Mouse (Mus musculus) heart, adult 8-10 months (tissue): ENCODE data around the gene Kcnj10. TPM values are rescaled to one million over a fixed set of nuclear protein-coding genes. Genes with fewer than 3 reads are reported as not detected.

Experiments used
- DNase-seq: peaks from one replicate; pipeline ENCODE4 v3.0.0; 2022; ENCODE audit warnings: low spot score
- total RNA-seq, 4 experiments: library from RNA; stranded (reverse); gene quantifications; 2 replicates each; pipeline ENCODE4 v1.2.4; 2022

The Kcnj10 gene
- total RNA-seq, 4 experiments from 2014 or later, result 0.11 to 0.23 (median 0.16) TPM

DNA sequence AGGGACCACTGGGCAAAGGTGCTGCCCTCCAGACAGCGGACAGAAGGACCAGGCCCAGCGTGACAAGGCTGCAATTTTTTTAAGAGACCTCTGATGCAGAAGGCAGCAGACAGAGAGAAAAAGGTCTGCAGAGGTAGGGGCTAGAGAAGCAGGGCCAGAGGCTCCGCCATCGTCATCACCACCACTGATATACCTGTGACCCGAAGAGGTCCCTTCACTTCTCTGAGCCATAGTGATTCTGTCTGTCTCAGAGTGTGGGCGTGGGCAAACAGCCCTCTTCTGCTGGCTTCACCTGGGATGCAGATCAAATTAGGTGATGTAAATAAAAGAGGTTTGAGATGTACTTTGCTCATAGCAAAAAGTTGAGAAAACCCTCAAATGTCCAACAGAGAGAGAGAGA, 11.4 kb upstream of the Kcnj10 start:
- no peak for DNase-seq

- DNase-seq, result no peak
Measured at GRCm38 (mm10) chr1:172331422-172331947, 9.5 kb upstream of the Kcnj10 start.

GRCm38 (mm10) chr1:172332925-172333324, 8.1 kb upstream of the Kcnj10 start:
- no peak for DNase-seq

DNA sequence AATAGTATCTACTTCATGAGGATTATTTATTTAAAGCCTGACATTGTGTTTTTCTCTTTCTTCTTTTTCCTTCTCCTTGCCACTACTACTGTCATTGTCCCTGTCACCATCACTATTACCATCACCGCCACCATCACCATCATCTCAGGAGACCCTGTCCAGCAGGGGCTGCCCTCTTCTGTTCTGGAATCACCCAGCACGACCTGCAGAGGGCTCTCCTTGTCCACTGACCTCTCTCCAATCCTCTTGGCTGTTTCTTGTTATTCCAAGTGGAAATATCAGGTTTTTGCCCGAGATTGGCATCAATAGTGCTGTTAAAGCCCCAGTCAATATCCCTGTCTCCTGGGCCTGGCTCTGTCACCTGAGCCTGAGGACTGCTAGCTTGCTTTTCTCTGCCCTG, 7.5 kb upstream of the Kcnj10 start:
- DNase-seq, result no peak

DNA sequence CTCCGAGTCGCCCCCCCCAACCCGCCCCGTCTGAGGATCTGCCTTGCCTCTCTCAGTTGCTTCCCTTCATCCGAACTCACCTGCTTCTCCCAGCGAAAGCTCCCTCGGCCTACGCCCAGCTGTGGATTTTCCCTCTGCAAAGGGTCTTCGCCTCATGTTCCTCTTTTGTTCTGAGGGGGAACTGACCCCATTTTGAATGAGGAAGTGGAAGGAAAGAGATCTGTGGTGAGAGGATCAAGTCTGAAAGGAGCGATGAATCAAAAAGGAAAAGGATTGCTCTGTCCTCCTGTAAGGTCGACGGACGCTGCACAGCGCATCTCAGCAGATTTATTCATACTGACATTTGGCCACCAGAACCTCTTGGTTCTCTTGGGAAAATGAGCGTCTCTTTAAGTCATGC, 5.2 kb upstream of the Kcnj10 start:
- no peak for DNase-seq

- DNase-seq, result no peak
Measured at GRCm38 (mm10) chr1:172337411-172338185, 3.4 kb upstream of the Kcnj10 start.

DNA sequence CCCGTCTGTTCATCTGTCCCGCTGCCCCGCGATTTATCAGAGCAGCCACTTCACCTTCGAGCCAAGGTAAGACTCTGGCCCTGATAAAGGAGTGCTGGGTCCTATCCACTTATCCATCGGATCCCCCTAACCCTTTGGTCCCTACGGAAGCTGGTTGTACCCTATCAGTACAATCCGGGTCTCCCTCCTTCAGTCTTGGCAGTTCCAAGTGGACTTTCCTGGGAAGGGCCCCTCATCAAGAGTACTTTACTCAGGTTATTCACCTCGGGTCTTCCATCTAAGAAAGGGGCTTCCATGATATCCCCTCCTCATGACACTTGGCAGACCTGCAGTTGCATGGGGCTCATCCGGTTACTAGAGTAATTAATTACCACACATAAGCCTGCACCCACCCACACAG, 376 bp downstream of the Kcnj10 start:
- no peak for DNase-seq

DNA sequence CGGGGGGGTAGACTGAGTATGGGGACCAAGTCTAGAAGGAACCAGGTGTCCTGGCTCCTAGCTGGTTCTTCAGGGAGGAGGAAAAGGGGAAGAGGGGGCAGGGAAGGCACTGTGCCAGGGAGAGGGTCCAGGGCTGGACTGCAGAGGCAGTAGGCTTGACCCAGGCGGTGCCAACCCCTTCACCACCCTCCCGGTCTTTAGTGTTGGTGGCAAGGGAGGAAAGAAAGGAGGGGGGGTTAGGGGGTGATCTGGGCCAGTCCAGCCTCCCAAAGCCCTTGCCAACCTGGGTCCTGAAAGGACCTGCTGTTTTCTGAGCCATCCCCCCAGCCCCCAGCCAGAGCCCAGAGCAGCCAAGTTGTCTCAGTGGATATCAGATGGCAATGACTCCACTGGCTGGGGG, 1.7 kb downstream of the Kcnj10 start:
- no peak for DNase-seq

GRCm38 (mm10) chr1:172343914-172344313, 2.9 kb downstream of the Kcnj10 start:
- no peak for DNase-seq

GRCm38 (mm10) chr1:172344820-172345219, 3.8 kb downstream of the Kcnj10 start:
- no peak for DNase-seq

DNA sequence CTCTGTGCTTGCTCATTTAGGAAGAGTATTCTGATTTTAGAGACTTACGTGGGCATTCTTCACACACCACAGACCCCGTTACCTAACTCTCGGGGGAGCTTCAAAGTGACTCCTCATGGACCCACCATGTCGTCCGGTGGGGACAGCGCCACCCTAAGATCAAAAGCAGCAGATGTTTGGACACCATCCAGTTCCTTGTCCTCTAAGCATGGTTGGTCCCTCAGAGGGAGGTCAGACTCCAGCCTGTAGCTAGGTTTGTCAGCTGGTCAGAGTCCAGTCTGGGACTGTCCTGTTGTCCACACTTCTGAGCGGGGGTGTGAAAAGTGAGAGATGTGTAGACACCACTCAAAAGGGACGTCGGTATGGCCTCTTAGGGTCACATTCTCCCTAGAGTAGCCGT, 5.7 kb downstream of the Kcnj10 start:
- DNase-seq, result no peak

- no peak for DNase-seq
Measured at GRCm38 (mm10) chr1:172347382-172347781, 6.4 kb downstream of the Kcnj10 start.

DNA sequence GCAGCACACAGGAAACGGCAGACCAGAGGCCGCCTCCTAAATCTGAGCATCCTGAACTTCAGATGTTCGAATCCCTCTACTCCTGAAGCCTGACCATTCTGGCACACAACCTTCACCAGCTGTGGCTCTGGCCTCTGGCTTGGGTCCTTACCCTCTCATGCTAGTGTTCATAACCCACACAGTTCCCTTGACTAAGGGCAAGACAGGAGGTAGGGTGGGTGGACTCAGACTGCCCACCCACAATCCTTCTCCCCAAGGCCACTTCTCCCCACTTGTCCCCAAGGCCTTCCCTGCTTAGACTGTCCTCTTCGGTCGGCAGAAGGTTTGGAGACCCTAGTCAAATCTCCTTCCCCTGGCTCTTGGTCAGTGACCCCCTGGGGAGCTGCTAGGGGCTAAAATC, 8.5 kb downstream of the Kcnj10 start:
- no peak for DNase-seq

- no peak for DNase-seq
Measured at GRCm38 (mm10) chr1:172349916-172350812, 9.2 kb downstream of the Kcnj10 start.

GRCm38 (mm10) chr1:172352001-172352400, 11.0 kb downstream of the Kcnj10 start:
- DNase-seq, result no peak

GRCm38 (mm10) chr1:172352453-172352852, 11.4 kb downstream of the Kcnj10 start:
- no peak for DNase-seq

DNA sequence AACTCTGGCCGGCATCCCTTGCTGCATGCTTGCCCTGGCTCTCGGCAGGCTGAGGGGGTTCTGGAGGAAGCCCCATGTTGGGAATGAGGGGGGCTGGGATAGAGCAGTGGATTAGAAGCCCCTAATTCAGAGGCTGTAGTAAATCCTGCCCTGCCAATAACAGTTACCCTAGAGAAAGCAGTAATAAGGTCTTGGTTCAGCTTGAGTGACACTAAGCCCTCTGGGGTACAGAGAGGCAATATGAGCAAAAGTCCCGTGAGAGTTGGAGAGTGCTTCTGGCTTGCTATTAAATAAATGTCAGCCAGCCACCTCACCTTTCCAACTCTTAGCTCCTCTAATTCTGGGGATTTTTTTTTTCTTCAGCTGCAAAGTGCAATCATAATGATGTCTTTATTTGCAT, 14.3 kb downstream of the Kcnj10 start:
- no peak for DNase-seq

DNA sequence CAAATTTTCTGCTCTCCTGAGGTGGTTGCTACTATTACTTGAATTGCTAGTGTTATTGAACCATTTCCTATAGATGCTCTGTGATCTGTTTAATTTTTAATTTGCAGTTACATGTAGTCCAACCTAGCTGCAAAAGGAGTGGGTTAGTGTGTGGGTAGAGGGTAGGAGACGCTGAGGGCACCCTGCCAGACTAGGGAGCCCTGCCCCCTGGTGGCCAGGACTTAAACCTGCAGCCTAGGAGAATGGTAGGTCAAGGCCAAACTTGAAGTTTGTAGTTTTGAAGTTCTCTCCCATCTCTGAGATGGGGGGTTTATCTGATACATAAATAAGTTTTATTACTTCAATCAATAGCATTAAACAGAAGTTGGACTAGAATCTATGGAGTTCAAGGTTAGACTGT, 16.5 kb downstream of the Kcnj10 start:
- peak; percentile 46 for DNase-seq

- no peak for DNase-seq
Measured at GRCm38 (mm10) chr1:172358341-172358740, 17.3 kb downstream of the Kcnj10 start.

DNA sequence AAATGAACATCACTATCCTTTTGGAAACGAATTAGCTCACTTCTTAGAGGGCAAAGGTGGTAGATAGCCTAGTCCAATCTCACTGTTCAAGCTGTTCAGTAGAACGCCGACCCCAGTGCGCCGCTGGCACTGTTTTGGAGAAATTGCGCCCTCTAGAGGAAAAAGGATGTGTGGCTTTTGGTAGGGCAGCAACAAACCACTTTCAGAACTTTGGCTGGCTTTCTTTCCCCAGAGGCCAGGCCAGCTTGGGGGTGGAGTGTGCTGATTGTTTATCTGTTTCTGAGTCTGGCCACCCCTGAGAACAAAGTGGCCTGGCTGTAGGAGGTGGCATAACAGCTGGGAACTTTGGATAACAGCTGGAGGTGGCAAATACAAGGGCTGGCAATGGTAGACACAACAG, 23.7 kb downstream of the Kcnj10 start:
- DNase-seq, result peak; percentile 40

GRCm38 (mm10) chr1:172368768-172369418, 27.9 kb downstream of the Kcnj10 start:
- DNase-seq, result no peak

DNA sequence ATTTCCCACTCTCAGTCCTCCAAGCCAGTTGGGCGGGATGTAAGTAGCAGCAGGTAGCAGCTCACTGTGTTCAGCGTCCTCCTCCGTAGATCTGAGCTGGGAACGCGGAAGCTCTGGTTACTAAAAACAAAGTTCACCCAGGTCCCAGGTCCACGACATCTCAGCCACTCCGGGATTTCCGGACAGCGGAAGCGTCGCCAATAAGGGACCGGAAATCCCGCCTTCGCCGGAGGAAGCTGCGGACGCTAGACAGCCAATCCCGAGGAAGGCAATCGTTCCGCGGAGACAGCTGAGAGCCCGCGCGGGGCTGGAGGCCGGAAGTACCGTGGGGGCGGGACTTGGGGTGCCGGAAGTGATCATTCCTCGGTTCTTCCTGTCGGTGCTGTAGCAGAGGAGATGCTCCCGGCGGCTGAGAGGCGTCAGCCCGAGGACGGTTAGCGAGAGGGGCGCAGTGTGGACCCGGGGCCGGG, 35.2 kb downstream of the Kcnj10 start, which contains the start of gene Pigm:
TSS of gene Pigm (plus strand) at position 349 of the 470 bp plus-strand sequence.
- peak; percentile 97 for DNase-seq
